Mouse (Mus musculus): ENCODE results near the gene Crnkl1. TPM values are rescaled to one million over a fixed set of nuclear protein-coding genes. Genes with fewer than 3 reads are reported as not detected.
"Not testable (repeated sequence)": the region's sequence is repeated elsewhere in the genome, so short reads cannot be mapped to it uniquely, and the experiment has no call there.

Gene Crnkl1
- polyA plus RNA-seq, 1 experiment from 2014 or later = 31.3 TPM

DNA sequence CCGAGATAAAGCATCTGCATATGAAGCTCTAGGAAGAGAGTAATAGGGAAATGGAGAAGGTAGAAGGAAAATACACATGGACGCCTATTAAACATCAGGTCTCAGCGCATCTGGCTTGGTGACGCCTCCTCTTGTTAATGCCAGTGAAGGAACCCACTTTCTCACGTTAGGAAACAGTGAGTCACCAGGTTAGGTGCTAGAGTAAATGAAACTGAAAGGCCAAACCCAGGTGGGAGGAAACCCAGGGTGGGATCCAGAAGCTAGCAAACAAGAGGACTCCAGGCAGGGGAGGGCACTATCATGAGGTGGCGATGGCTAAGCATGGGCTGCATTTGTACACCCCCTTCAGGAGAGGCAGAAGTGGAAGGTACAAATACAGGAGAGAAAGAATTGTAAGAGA lies 29.7 kb downstream of the Crnkl1 start:
- WGBS = 85% methylated on average over 6 of the region's 6 CpGs
- Histone ChIP-seq H3K4me1 (peaks cover 24% of the 10 kb centered on the region), H3K9ac (replicated peaks) (no peak overlapping the region), H3K9me3 (no peaks in the 10 kb centered on the region), H3K27ac (replicated peaks) (no peak overlapping the region), H3K4me3 (no peak overlapping the region), H3K27me3 (no peaks in the 10 kb centered on the region), H3K4me2 (replicated peaks) (no peak overlapping the region), H3K36me3 (peaks cover 18% of the 10 kb centered on the region; the same call in 1 of the 2 replicates)
- no peak for ATAC-seq (replicated peaks)

DNA sequence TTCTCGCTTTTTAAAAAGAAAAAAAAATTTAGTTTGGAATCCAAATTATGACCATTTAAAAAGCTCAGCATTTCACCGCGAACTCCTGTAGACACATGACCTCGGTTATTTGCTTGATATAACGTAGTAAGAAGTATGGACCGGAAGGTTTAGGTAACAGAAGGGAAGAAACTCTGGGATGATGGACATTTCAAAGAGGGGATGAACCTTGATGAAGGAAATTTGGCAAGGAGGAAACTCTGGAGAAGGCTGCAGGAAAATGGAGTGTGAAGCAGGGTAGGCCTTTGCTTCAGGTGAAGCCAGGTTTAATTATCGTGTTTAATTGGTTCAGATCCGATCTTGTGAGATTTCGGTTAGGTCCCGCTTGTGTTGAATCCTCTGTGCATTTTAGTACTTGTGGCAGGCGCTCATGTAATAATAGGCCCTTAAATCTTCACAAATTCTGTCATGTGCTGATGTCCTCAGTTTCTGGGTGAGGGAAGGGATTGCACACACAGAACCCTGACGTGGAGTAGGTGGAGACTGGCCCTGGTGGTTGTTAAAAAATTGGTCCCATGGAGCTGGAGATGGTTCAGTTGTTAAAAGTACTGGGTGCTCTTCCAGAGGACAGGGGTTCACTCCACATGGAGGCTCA lies 30.7 kb downstream of the Crnkl1 start:
- peaks cover 15% of the 10 kb centered on the region; the same call in 1 of the 2 replicates for H3K36me3 ChIP-seq
- ATAC-seq (replicated peaks) = no peak
- peak overlapping the region; percentile 83 for H3K4me3 ChIP-seq
- H3K4me2 ChIP-seq (replicated peaks) = peak overlapping the region; percentile 58
- no peak overlapping the region for H3K27ac ChIP-seq (replicated peaks)
- H3K9ac ChIP-seq (replicated peaks) = peak overlapping the region; percentile 89; the same call in 1 of the 2 replicates
- 31% methylated on average over 12 of the region's 12 CpGs for WGBS
- no peaks in the 10 kb centered on the region for H3K9me3 ChIP-seq
- no peaks in the 10 kb centered on the region for H3K27me3 ChIP-seq
- H3K4me1 ChIP-seq = peaks cover 24% of the 10 kb centered on the region

DNA sequence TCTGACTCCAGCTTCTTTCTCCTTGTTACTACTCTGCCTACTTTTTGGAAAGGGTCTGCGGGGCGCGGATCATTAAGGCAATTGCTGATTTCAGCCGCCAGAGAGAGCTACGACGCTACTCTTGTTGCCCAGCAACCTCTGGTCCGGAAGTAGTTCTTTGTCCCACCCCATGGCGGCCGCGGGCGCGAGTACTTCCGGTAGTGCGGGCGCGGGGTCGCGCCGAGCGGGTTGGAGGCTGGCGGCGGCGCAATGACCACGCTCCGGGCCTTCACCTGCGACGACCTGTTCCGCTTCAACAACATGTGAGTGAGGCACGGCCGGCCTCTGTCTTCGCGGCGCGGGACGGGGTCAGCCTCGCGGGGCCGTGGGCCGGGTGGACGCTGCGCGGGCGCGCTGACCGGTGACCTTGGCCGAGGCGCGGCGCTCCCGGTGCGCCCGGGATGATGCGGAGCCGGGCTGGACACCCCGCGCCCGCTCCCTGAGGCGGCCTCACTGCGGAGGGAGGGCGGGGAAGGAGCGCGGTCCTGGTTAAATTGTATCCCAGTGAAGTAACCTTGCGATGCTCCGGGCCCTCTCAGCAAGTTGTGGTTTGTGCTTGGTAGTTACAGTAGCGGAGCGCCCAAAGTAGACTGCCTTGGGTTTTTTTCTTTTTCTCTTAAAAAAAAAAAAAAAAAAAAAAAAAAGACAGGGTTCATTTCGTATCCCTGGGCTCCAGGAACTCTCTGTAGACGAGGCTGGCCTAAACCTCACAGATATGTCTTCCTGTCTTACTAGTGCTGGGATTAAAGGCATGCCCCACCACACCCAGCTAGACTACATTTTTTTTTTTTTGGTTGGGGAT lies 31.5 kb downstream of the Crnkl1 start:
- Histone ChIP-seq H3K4me3 (peak overlapping the region; percentile 83), H3K9ac (replicated peaks) (peak overlapping the region; percentile 89), H3K36me3 (peaks cover 10% of the 10 kb centered on the region; the same call in 1 of the 2 replicates), H3K4me2 (replicated peaks) (peak overlapping the region; percentile 58), H3K27me3 (no peaks in the 10 kb centered on the region), H3K4me1 (peaks cover 24% of the 10 kb centered on the region), H3K9me3 (no peaks in the 10 kb centered on the region), H3K27ac (replicated peaks) (peak overlapping the region; percentile 72)
- ATAC-seq (replicated peaks) = peak; percentile 98
- under 1% methylated on average over 68 of the region's 68 CpGs for WGBS

DNA sequence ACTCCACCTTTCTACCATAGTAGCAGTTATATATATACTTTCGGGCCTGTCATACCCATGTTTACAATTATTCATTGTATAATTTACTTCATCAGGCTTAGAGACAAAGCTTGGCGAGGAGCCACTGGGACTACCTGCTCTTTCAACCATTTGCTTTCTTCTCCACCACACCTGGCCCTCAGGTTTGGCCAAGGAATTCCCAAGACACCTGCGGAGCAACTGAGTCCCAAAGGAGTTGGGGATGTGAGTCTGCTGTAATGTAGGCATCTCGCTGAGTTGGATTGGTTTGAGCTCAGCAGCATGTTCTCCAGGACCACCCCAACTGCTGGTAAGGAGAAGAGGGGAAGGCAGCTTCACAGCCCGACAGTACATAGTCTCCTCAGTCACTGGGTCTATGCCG lies 33.0 kb downstream of the Crnkl1 start, which contains the start of gene Naa20:
Naa20 (plus strand) TSS at position 239 of the 400 bp plus-strand sequence.
- H3K4me2 ChIP-seq (replicated peaks) = peak within 1 kb of the TSS; percentile 58
- H3K4me1 ChIP-seq = peaks cover 24% of the 10 kb centered on the region
- 90% methylated on average over 6 of the region's 6 CpGs for WGBS
- no peak for ATAC-seq (replicated peaks)
- no peak within 1 kb of the TSS for H3K27ac ChIP-seq (replicated peaks)
- H3K9me3 ChIP-seq = no peaks in the 10 kb centered on the region
- H3K4me3 ChIP-seq = peak within 1 kb of the TSS; percentile 83
- peak within 1 kb of the TSS; percentile 89 for H3K9ac ChIP-seq (replicated peaks)
- no peaks in the 10 kb centered on the region for H3K27me3 ChIP-seq
- peaks cover 5% of the 10 kb centered on the region; the same call in 1 of the 2 replicates for H3K36me3 ChIP-seq

DNA sequence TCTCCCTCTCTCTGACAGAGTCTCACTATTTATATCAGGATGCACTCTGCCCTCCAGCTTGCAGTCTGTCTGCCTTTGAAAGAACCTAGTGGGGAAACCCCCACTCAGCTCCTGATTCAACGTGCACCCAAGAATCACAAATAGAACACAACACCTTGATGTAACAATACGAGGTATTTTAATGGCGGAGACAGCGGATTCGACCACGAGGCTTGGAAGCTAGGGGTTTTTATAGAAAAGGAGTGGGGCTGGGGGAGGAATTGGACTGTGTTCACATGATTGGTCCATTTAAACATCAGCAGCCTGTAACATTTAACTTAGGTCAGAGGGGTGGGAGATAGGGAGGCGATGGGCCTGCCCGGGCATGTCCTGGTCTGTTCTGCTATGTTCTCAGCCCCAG lies 34.5 kb downstream of the Crnkl1 start:
- ATAC-seq (replicated peaks); H3K27ac ChIP-seq (replicated peaks); H3K9me3 ChIP-seq; H3K9ac ChIP-seq (replicated peaks); H3K4me3 ChIP-seq; H3K27me3 ChIP-seq; H3K4me2 ChIP-seq (replicated peaks); H3K36me3 ChIP-seq: not testable (repeated sequence)
- WGBS = 73% methylated on average over 7 of the region's 8 CpGs
- peaks cover 20% of the 10 kb centered on the region for H3K4me1 ChIP-seq

DNA sequence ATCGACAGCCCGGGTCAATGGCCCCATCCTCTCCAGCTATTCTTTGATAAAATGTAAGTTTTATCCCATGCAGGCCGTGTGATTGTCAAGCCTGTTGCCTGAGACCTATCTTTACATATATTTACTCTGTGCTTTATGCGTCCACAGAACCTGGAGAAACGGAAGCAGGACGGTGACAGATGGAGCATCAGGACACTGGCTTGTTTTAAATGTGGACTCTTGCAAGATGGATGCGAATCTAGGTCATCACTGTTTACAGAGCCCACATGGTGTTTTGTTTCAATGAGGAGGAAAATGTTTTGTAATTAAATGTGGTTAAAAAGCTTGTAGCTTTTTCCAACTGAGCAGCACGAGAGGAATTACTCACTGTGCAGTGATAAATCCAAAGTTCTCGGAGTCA lies 36.7 kb downstream of the Crnkl1 start:
- no peaks in the 10 kb centered on the region for H3K36me3 ChIP-seq
- peaks cover 2% of the 10 kb centered on the region; the same call in 1 of the 2 replicates for H3K4me1 ChIP-seq
- no peak overlapping the region for H3K9ac ChIP-seq (replicated peaks)
- ATAC-seq (replicated peaks) = no peak
- no peak overlapping the region for H3K4me3 ChIP-seq
- WGBS = 81% methylated on average over 9 of the region's 9 CpGs
- no peak overlapping the region for H3K4me2 ChIP-seq (replicated peaks)
- H3K27me3 ChIP-seq = no peaks in the 10 kb centered on the region
- no peak overlapping the region for H3K27ac ChIP-seq (replicated peaks)
- H3K9me3 ChIP-seq = no peaks in the 10 kb centered on the region

DNA sequence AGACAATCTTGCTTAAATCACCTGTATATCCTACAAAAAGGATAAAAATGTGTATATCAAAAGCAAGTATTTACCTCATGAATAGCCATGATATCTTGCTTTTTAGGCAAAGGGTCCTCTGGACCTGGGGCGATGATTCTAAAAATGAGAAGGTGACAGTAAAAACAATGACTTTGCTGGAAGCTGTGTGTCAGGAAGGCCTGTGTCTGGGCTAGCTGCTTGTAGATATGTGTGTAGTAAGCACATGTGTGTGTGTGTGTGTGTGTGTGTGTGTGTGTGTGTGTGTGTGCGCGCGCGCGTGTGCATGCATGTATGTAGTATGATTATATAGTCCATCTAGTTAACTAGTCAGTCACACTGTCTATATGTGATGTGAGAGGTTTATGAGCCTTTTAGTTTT lies 41.1 kb downstream of the Crnkl1 start:
- Histone ChIP-seq H3K4me3 (no peak overlapping the region), H3K27ac (replicated peaks) (no peak overlapping the region), H3K4me2 (replicated peaks) (no peak overlapping the region), H3K36me3 (no peaks in the 10 kb centered on the region), H3K9me3 (no peaks in the 10 kb centered on the region), H3K9ac (replicated peaks) (no peak overlapping the region), H3K4me1 (no peaks in the 10 kb centered on the region), H3K27me3 (no peaks in the 10 kb centered on the region)
- ATAC-seq (replicated peaks) = no peak
- 98% methylated on average over 6 of the region's 6 CpGs for WGBS

DNA sequence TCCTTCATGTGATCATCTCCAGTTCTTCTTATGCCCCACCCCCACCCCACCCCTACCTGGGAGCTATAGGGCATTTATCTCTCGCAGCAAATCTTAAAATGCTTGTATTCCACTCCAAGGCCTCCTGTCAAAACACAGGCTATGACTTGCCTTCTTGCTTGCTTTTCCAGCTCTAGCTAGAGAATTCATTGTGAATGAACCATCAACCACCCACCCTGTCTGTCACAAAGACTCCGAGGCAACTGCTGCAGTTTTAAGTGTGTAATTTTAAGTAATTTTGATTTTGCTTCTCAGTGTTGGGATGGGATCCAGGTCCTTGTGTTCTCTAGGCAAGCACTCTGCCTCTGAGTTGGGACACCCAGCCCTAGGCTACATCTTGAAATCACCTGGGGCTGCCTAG lies 44.2 kb downstream of the Crnkl1 start:
- WGBS = 91% methylated on average over 2 of the region's 2 CpGs
- ATAC-seq (replicated peaks) = no peak

DNA sequence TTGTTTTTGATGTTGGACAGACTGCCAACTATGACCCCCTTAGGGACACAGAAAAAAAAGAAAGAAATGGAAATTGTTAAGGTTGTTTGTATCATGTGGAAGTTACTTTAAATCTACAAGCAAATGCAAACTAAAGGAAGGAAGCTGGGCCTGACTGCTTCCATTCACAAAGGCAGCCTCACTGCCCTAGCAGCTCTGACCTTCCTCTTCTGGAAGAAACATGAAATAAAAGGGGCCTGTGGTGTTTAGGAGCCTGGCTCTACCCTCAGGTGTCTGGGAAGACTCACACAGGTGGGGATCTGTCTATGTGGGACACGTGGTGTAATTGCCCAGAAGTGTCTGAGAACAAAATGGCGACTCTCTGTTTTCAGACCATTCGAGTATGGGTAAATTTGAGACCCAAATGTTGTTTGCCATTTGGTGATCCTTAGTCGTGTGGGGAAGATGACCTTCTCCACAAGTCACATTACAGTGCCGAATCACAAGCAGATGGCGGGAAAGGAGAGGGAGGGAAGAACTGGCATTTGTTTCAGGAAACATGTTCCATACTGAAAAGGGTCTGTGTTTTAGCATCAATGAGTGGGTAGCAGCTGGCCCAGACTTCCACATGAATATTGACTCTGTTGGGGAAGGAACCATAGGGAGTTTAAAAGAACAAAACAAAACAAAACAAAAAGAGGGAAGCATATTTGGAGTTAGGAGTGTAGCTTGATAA lies 45.9 kb downstream of the Crnkl1 start:
- 69% methylated on average over 6 of the region's 6 CpGs for WGBS
- no peak overlapping the region for H3K4me2 ChIP-seq (replicated peaks)
- H3K9ac ChIP-seq (replicated peaks) = no peak overlapping the region
- no peaks in the 10 kb centered on the region for H3K4me1 ChIP-seq
- H3K27me3 ChIP-seq = no peaks in the 10 kb centered on the region
- H3K4me3 ChIP-seq = no peak overlapping the region
- H3K27ac ChIP-seq (replicated peaks) = no peak overlapping the region
- no peak for ATAC-seq (replicated peaks)
- no peaks in the 10 kb centered on the region for H3K9me3 ChIP-seq
- H3K36me3 ChIP-seq = 0 out of 2 replicates have a peak, but pooled peaks cover 2% of the 10 kb centered on the region

More for the DNA sequence above, 44.2 kb downstream of the Crnkl1 start:
- H3K9me3 ChIP-seq = no peaks in the 10 kb centered on the region
- no peaks in the 10 kb centered on the region for H3K27me3 ChIP-seq
- H3K4me2 ChIP-seq (replicated peaks) = no peak overlapping the region
- 0 out of 2 replicates have a peak, but pooled peaks cover 2% of the 10 kb centered on the region for H3K36me3 ChIP-seq
- H3K4me1 ChIP-seq = no peaks in the 10 kb centered on the region
- H3K9ac ChIP-seq (replicated peaks) = no peak overlapping the region
- no peak overlapping the region for H3K4me3 ChIP-seq
- H3K27ac ChIP-seq (replicated peaks) = no peak overlapping the region

DNA sequence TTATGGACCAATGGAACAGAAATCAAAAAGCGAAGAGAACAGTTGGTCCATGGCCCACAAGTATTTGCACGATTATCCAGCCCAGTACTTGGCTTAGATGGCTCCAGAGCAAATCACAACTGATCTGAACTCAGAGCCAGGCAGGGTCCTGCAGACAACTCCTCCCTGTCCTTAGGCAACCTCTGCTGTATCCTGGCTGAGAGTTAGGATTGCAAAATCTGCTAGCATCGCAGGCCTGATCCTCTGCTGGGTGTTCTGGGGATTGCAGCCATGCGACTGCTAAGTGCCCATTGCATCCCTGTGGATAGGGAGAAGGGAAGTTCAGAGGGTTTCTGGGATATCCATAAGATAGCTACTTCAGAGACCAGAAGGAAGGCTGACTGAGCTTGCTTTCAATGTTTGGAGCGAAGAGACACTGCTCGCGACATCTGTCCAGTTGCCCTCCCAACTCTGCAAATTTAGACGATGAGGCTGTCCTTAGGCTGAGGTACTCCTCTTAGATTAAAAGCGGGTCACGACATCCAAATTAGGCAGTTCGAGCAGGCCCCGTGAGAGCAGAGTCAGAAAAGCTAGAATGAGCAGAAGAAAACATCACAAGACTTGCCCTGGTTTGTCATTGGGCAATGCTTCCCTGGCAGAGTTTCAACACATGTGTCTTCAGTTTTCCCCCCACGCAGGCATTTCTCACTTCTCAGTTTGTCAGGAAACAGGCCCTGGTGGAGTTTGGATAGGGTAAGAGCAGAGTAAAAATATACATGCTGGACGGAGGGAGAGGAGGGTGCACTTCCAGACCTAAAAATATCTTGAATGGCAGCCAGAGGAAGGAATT lies 46.7 kb downstream of the Crnkl1 start:
- H3K9ac ChIP-seq (replicated peaks) = no peak overlapping the region
- no peaks in the 10 kb centered on the region for H3K27me3 ChIP-seq
- no peaks in the 10 kb centered on the region for H3K9me3 ChIP-seq
- ATAC-seq (replicated peaks) = no peak
- H3K27ac ChIP-seq (replicated peaks) = no peak overlapping the region
- 0 out of 2 replicates have a peak, but pooled peaks cover 2% of the 10 kb centered on the region for H3K36me3 ChIP-seq
- no peak overlapping the region for H3K4me2 ChIP-seq (replicated peaks)
- H3K4me1 ChIP-seq = no peaks in the 10 kb centered on the region
- 81% methylated on average over 14 of the region's 14 CpGs for WGBS
- H3K4me3 ChIP-seq = no peak overlapping the region
